Mouse (Mus musculus) limb, embryonic 14.5 days (tissue): ENCODE measurements around the gene Bcar1. TPM values are rescaled to one million over a fixed set of nuclear protein-coding genes. Genes with fewer than 3 reads are reported as not detected.

ENCODE experiments used
- ATAC-seq: fragments of 200-750 bp; cut with Nextera tagmentation; 2 replicates; pipeline ENCODE4 v1.8.0; 2017; ENCODE audit warnings: low read depth, moderate number of reproducible peaks, moderate TSS enrichment; ENCODE audit not compliant: low FRiP score
- DNase-seq: peaks from one replicate; pipeline ENCODE4 v3.0.0-alpha.2; 2015; ENCODE audit warnings: low spot score
- H3K27ac ChIP-seq: fragments of 300-500 bp; sonication (generic); replicated peaks from 2 replicates; pipeline ENCODE4 v1.5.1; 2014; ENCODE audit warnings: low read depth, mild to moderate bottlenecking, low read length, moderate library complexity, mixed read lengths
- H3K27me3 ChIP-seq: fragments of 300-500 bp; sonication (generic); 2 replicates; pipeline ENCODE4 v1.6.1; 2014; ENCODE audit warnings: low read length, mixed read lengths; ENCODE audit not compliant: control insufficient read depth, insufficient read depth
- H3K36me3 ChIP-seq: fragments of 300-500 bp; sonication (generic); 2 replicates; pipeline ENCODE4 v1.6.1; 2014; ENCODE audit warnings: mild to moderate bottlenecking, low read length, moderate library complexity, mixed read lengths; ENCODE audit not compliant: control insufficient read depth, insufficient read depth
- H3K4me1 ChIP-seq: fragments of 300-500 bp; sonication (generic); 2 replicates; pipeline ENCODE4 v1.6.1; 2014; ENCODE audit warnings: antibody characterized with exemption, low read length, mixed read lengths; ENCODE audit not compliant: control insufficient read depth, insufficient read depth
- H3K4me2 ChIP-seq: fragments of 300-500 bp; sonication (generic); replicated peaks from 2 replicates; pipeline ENCODE4 v1.6.1; 2014; ENCODE audit warnings: low read depth, mild to moderate bottlenecking, low read length, moderate library complexity; ENCODE audit not compliant: severe bottlenecking
- H3K4me3 ChIP-seq: fragments of 300-500 bp; sonication (generic); replicated peaks from 2 replicates; pipeline ENCODE4 v1.5.1; 2014; ENCODE audit warnings: low read length
- H3K9ac ChIP-seq: fragments of 300-500 bp; sonication (generic); 2 replicates; pipeline ENCODE4 v1.6.1; 2014; ENCODE audit warnings: mild to moderate bottlenecking, low read depth, low read length, moderate library complexity; ENCODE audit not compliant: severe bottlenecking
- H3K9me3 ChIP-seq: fragments of 300-500 bp; sonication (generic); 2 replicates; pipeline ENCODE4 v1.6.1; 2016; ENCODE audit warnings: low read length; ENCODE audit not compliant: control insufficient read depth
- POLR2A ChIP-seq: fragments of 200-500 bp; IDR thresholded peaks from 2 replicates; pipeline ENCODE4 v1.8.0; 2012; ENCODE audit warnings: inconsistent platforms, mild to moderate bottlenecking, moderate library complexity, borderline replicate concordance; ENCODE audit not compliant: insufficient read depth, insufficient read length; ENCODE audit errors: extremely low read depth
- WGBS: fragments of 180-500 bp; shearing (Covaris S2); extraction: QIAGEN DNeasy Blood & Tissue Kit; methylation state at CpG from one replicate; pipeline ENCODE4 v1.1.7; 2014; 5-methylcytosine and 5-hydroxymethylcytosine counted together
- polyA plus RNA-seq, 2 experiments: library from polyadenylated mRNA; depleted of rRNA in 1 of 2; stranded (reverse) in 1 of 2; unstranded in 1 of 2; fragments of >200 nt; fragmentation: Nextera tagmentation in 1 of 2; extraction: Ambion mirVana in 1 of 2; gene quantifications; 2 replicates each; pipeline versions ENCODE4 v1.2.1 to v1.2.3; 2012 to 2014

The Bcar1 gene
- polyA plus RNA-seq, 2 experiments: 40.7 to 55.5 TPM

- WGBS: 70% methylated on average over 6 of the region's 6 CpGs
- ATAC-seq (no peak), DNase-seq (no peak)
- Histone ChIP-seq H3K4me2 (no peak overlapping the region), H3K27ac (no peak overlapping the region), H3K9ac (0 out of 2 replicates have a peak overlapping the region, but pooled peaks have one; percentile 4), H3K4me3 (no peak overlapping the region), H3K9me3 (no peaks in the 10 kb centered on the region), H3K36me3 (no peaks in the 10 kb centered on the region), H3K4me1 (peaks cover 65% of the 10 kb centered on the region), H3K27me3 (no peaks in the 10 kb centered on the region)
- no peak for TF ChIP-seq POLR2A
These were observed 4.7 kb downstream of the Bcar1 start for GRCm38 (mm10) chr8:111738867-111739266.

- no peaks in the 10 kb centered on the region for H3K27me3 ChIP-seq
- H3K27ac ChIP-seq: no peak overlapping the region
- H3K36me3 ChIP-seq: no peaks in the 10 kb centered on the region
- ATAC-seq (no peak), DNase-seq (no peak)
- H3K9me3 ChIP-seq: no peaks in the 10 kb centered on the region
- no peak overlapping the region for H3K4me2 ChIP-seq
- H3K9ac ChIP-seq: no peak overlapping the region
- no peak overlapping the region for H3K4me3 ChIP-seq
- no peak for TF ChIP-seq POLR2A
- WGBS: 41% methylated on average over 7 of the region's 7 CpGs
- peaks cover 70% of the 10 kb centered on the region for H3K4me1 ChIP-seq
These were observed 7.3 kb downstream of the Bcar1 start for GRCm38 (mm10) chr8:111736321-111736720.

- Histone ChIP-seq H3K36me3 (no peaks in the 10 kb centered on the region), H3K9me3 (no peaks in the 10 kb centered on the region), H3K4me2 (no peak overlapping the region), H3K4me3 (no peak overlapping the region), H3K27ac (no peak overlapping the region), H3K27me3 (no peaks in the 10 kb centered on the region), H3K9ac (no peak overlapping the region), H3K4me1 (peaks cover 70% of the 10 kb centered on the region)
- 66% methylated on average over 4 of the region's 4 CpGs for WGBS
- TF ChIP-seq POLR2A: no peak
- ATAC-seq (no peak), DNase-seq (no peak)
These were observed 7.8 kb downstream of the Bcar1 start for GRCm38 (mm10) chr8:111735791-111736190.

GRCm38 (mm10) chr8:111735335-111735761, 8.3 kb downstream of the Bcar1 start:
- Histone ChIP-seq H3K4me2 (no peak overlapping the region), H3K27ac (0 out of 2 replicates have a peak overlapping the region, but pooled peaks have one; percentile 28), H3K9ac (no peak overlapping the region), H3K36me3 (no peaks in the 10 kb centered on the region), H3K4me1 (peaks cover 72% of the 10 kb centered on the region), H3K4me3 (no peak overlapping the region), H3K27me3 (no peaks in the 10 kb centered on the region), H3K9me3 (no peaks in the 10 kb centered on the region)
- TF ChIP-seq POLR2A: no peak
- DNase-seq (no peak), ATAC-seq (no peak)
- WGBS: 49% methylated on average over 8 of the region's 8 CpGs

GRCm38 (mm10) chr8:111734244-111734960, 9.2 kb downstream of the Bcar1 start:
- H3K9ac ChIP-seq: 0 out of 2 replicates have a peak overlapping the region, but pooled peaks have one; percentile 5
- no peak for DNase-seq
- 45% methylated on average over 6 of the region's 6 CpGs for WGBS

More at GRCm38 (mm10) chr8:111734244-111734960, 9.2 kb downstream of the Bcar1 start:
- TF ChIP-seq POLR2A: no peak
- no peaks in the 10 kb centered on the region for H3K27me3 ChIP-seq
- ATAC-seq: no peak
- H3K9me3 ChIP-seq: no peaks in the 10 kb centered on the region
- H3K36me3 ChIP-seq: no peaks in the 10 kb centered on the region
- peak overlapping the region; percentile 71; the same call in 1 of the 2 replicates for H3K4me2 ChIP-seq
- peaks cover 72% of the 10 kb centered on the region for H3K4me1 ChIP-seq
- H3K4me3 ChIP-seq: no peak overlapping the region
- peak overlapping the region; percentile 63 for H3K27ac ChIP-seq
